Mouse (Mus musculus) hindbrain, embryonic 12.5 days (tissue): Measurements from ENCODE around the gene Rnf145. TPM values are rescaled to one million over a fixed set of nuclear protein-coding genes. Genes with fewer than 3 reads are reported as not detected.

Experiments
- ATAC-seq: fragments of 200-750 bp; cut with Nextera tagmentation; 2 replicates; pipeline ENCODE4 v1.8.0; 2017; ENCODE audit warnings: moderate TSS enrichment; ENCODE audit not compliant: low FRiP score
- H3K27ac ChIP-seq: fragments of 300-500 bp; sonication (generic); 2 replicates; pipeline ENCODE4 v1.5.1; 2016; ENCODE audit warnings: mild to moderate bottlenecking
- H3K27me3 ChIP-seq: fragments of 300-500 bp; sonication (generic); 2 replicates; pipeline ENCODE4 v1.6.1; 2016; ENCODE audit warnings: mild to moderate bottlenecking
- H3K36me3 ChIP-seq: fragments of 300-500 bp; sonication (generic); 2 replicates; pipeline ENCODE4 v1.6.1; 2016; ENCODE audit warnings: mild to moderate bottlenecking
- H3K4me1 ChIP-seq: fragments of 300-500 bp; sonication (generic); 2 replicates; pipeline ENCODE4 v1.6.1; 2016
- H3K4me2 ChIP-seq: fragments of 300-500 bp; sonication (generic); replicated peaks from 2 replicates; pipeline ENCODE4 v1.6.1; 2016; ENCODE audit warnings: mild to moderate bottlenecking
- H3K4me3 ChIP-seq: fragments of 300-500 bp; sonication (generic); 2 replicates; pipeline ENCODE4 v1.5.1; 2016; ENCODE audit warnings: mild to moderate bottlenecking
- H3K9ac ChIP-seq: fragments of 300-500 bp; sonication (generic); 2 replicates; pipeline ENCODE4 v1.6.1; 2016; ENCODE audit warnings: mild to moderate bottlenecking, moderate library complexity
- H3K9me3 ChIP-seq: fragments of 300-500 bp; sonication (generic); replicated peaks from 2 replicates; pipeline ENCODE4 v1.6.1; 2016; ENCODE audit warnings: mild to moderate bottlenecking
- WGBS: fragments of 180-500 bp; shearing (Covaris S2); methylation state at CpG from one replicate; pipeline ENCODE4 v1.1.7; 2016; 5-methylcytosine and 5-hydroxymethylcytosine counted together
- polyA plus RNA-seq: library from polyadenylated mRNA; unstranded; fragments of >200 nt; fragmentation: Nextera tagmentation; extraction: Ambion mirVana; gene quantifications from 2 replicates; pipeline ENCODE4 v1.2.1, GENCODE M21; 2016

The Rnf145 gene
- polyA plus RNA-seq, 1 experiment from 2014 or later = 131 TPM

GRCm38 (mm10) chr11:44586047-44586696 lies 67.4 kb downstream of the Rnf145 start:
- no peaks in the 10 kb centered on the region for H3K9me3 ChIP-seq
- no peaks in the 10 kb centered on the region for H3K36me3 ChIP-seq
- 13% methylated on average over 3 of the region's 3 CpGs for WGBS
- ATAC-seq = peak; percentile 48; the same call in 1 of the 2 replicates
- H3K27ac ChIP-seq = no peak overlapping the region
- H3K4me3 ChIP-seq = no peak overlapping the region
- H3K9ac ChIP-seq = no peak overlapping the region
- H3K4me1 ChIP-seq = no peaks in the 10 kb centered on the region
- no peaks in the 10 kb centered on the region for H3K27me3 ChIP-seq
- no peak overlapping the region for H3K4me2 ChIP-seq

GRCm38 (mm10) chr11:44593016-44593415 lies 74.3 kb downstream of the Rnf145 start:
- Histone ChIP-seq H3K9me3 (no peaks in the 10 kb centered on the region), H3K27me3 (no peaks in the 10 kb centered on the region), H3K4me3 (no peak overlapping the region), H3K36me3 (no peaks in the 10 kb centered on the region), H3K4me2 (no peak overlapping the region), H3K4me1 (no peaks in the 10 kb centered on the region), H3K27ac (no peak overlapping the region), H3K9ac (no peak overlapping the region)
- no peak for ATAC-seq
- WGBS = 91% methylated on average over 6 of the region's 6 CpGs

GRCm38 (mm10) chr11:44594768-44595167 lies 76.0 kb downstream of the Rnf145 start:
- Histone ChIP-seq H3K27ac (no peak overlapping the region), H3K4me3 (no peak overlapping the region), H3K9ac (no peak overlapping the region), H3K27me3 (no peaks in the 10 kb centered on the region), H3K36me3 (no peaks in the 10 kb centered on the region), H3K4me1 (no peaks in the 10 kb centered on the region), H3K4me2 (no peak overlapping the region), H3K9me3 (no peaks in the 10 kb centered on the region)
- ATAC-seq = no peak
- 86% methylated on average over 3 of the region's 3 CpGs for WGBS

- H3K4me3 ChIP-seq = no peak overlapping the region
- H3K9me3 ChIP-seq = no peaks in the 10 kb centered on the region
- H3K27me3 ChIP-seq = 0 out of 2 replicates have a peak, but pooled peaks cover 2% of the 10 kb centered on the region
- no peak overlapping the region for H3K9ac ChIP-seq
- H3K27ac ChIP-seq = no peak overlapping the region
- no peak overlapping the region for H3K4me2 ChIP-seq
- no peaks in the 10 kb centered on the region for H3K36me3 ChIP-seq
- no peak for ATAC-seq
- whole genome bisulfite sequencing = 88% methylated on average over 8 of the region's 8 CpGs
- H3K4me1 ChIP-seq = peaks cover 7% of the 10 kb centered on the region
These were observed 88.1 kb downstream of the Rnf145 start for GRCm38 (mm10) chr11:44606881-44607280.

- 86% methylated on average over 11 of the region's 11 CpGs for WGBS
These were observed 89.9 kb downstream of the Rnf145 start for GRCm38 (mm10) chr11:44608646-44609045.

GRCm38 (mm10) chr11:44610971-44611781 lies 92.4 kb downstream of the Rnf145 start:
- H3K9me3 ChIP-seq = no peaks in the 10 kb centered on the region
- H3K4me2 ChIP-seq = peak overlapping the region; percentile 94
- WGBS = under 1% methylated on average over 45 of the region's 45 CpGs
- peak overlapping the region; percentile 61 for H3K9ac ChIP-seq
- peaks cover 30% of the 10 kb centered on the region for H3K4me1 ChIP-seq
- peak overlapping the region; percentile 43 for H3K4me3 ChIP-seq
- ATAC-seq = peak; percentile 83
- no peaks in the 10 kb centered on the region for H3K36me3 ChIP-seq
- H3K27me3 ChIP-seq = peaks cover 28% of the 10 kb centered on the region
- H3K27ac ChIP-seq = peak overlapping the region; percentile 82

More at GRCm38 (mm10) chr11:44608646-44609045, 89.9 kb downstream of the Rnf145 start:
- Histone ChIP-seq H3K4me2 (no peak overlapping the region), H3K36me3 (no peaks in the 10 kb centered on the region), H3K4me3 (no peak overlapping the region), H3K27ac (no peak overlapping the region), H3K9me3 (no peaks in the 10 kb centered on the region), H3K9ac (no peak overlapping the region), H3K27me3 (peaks cover 14% of the 10 kb centered on the region), H3K4me1 (peaks cover 24% of the 10 kb centered on the region)
- ATAC-seq = no peak

- H3K4me3 ChIP-seq = peak overlapping the region; percentile 24; the same call in 1 of the 2 replicates
- H3K36me3 ChIP-seq = no peaks in the 10 kb centered on the region
These were observed 93.4 kb downstream of the Rnf145 start for GRCm38 (mm10) chr11:44612156-44612555.

GRCm38 (mm10) chr11:44612681-44613410 lies 94.1 kb downstream of the Rnf145 start:
- Histone ChIP-seq H3K9me3 (no peaks in the 10 kb centered on the region), H3K4me3 (peak overlapping the region; percentile 24), H3K4me1 (peaks cover 36% of the 10 kb centered on the region), H3K27me3 (peaks cover 28% of the 10 kb centered on the region), H3K9ac (peak overlapping the region; percentile 39; the same call in 1 of the 2 replicates), H3K36me3 (no peaks in the 10 kb centered on the region), H3K4me2 (peak overlapping the region; percentile 94), H3K27ac (no peak overlapping the region)
- ATAC-seq = no peak
- WGBS = 1% methylated on average over 38 of the region's 38 CpGs

More at GRCm38 (mm10) chr11:44612156-44612555, 93.4 kb downstream of the Rnf145 start:
- Histone ChIP-seq H3K9me3 (no peaks in the 10 kb centered on the region), H3K4me1 (peaks cover 36% of the 10 kb centered on the region), H3K27ac (no peak overlapping the region), H3K27me3 (peaks cover 28% of the 10 kb centered on the region), H3K9ac (no peak overlapping the region), H3K4me2 (peak overlapping the region; percentile 94)
- 8% methylated on average over 10 of the region's 10 CpGs for WGBS
- no peak for ATAC-seq

GRCm38 (mm10) chr11:44613411-44614180 lies 94.8 kb downstream of the Rnf145 start:
- peak overlapping the region; percentile 94 for H3K4me2 ChIP-seq
- H3K27ac ChIP-seq = no peak overlapping the region
- H3K36me3 ChIP-seq = no peaks in the 10 kb centered on the region
- no peaks in the 10 kb centered on the region for H3K9me3 ChIP-seq
- ATAC-seq = no peak
- peak overlapping the region; percentile 24 for H3K4me3 ChIP-seq
- H3K27me3 ChIP-seq = peaks cover 28% of the 10 kb centered on the region
- H3K9ac ChIP-seq = peak overlapping the region; percentile 39; the same call in 1 of the 2 replicates
- H3K4me1 ChIP-seq = peaks cover 36% of the 10 kb centered on the region
- WGBS = 9% methylated on average over 14 of the region's 14 CpGs
